Mouse (Mus musculus): ENCODE data around the gene 9130213A22Rik.

9130213A22Rik gene

GRCm38 (mm10) chr11:69123693-69124497 lies 1.5 kb upstream of the 9130213A22Rik start:
- peak; percentile 84 to 92 for DNase-seq (ENCODE audit: low spot score in 2 of 2)

- DNase-seq (ENCODE audit: low spot score in 2 of 2), result peak; percentile 88 to 93
Measured at GRCm38 (mm10) chr11:69123056-69123692, 785 bp upstream of the 9130213A22Rik start.

GRCm38 (mm10) chr11:69121741-69122335 lies 551 bp downstream of the 9130213A22Rik start:
- no peak for DNase-seq (ENCODE audit: low spot score in 2 of 2)

GRCm38 (mm10) chr11:69121001-69121740 lies 1.2 kb downstream of the 9130213A22Rik start:
- DNase-seq (ENCODE audit: low spot score in 2 of 2), result peak in 1 of 2 experiments; percentile 70

- peak in 1 of 2 experiments; percentile 66 for DNase-seq (ENCODE audit: low spot score in 2 of 2)
Measured at GRCm38 (mm10) chr11:69120221-69121000, 2.0 kb downstream of the 9130213A22Rik start, which contains the start of gene Hes7. Gene Hes7, plus strand, starts transcription at chr11:69120404.

GRCm38 (mm10) chr11:69119446-69120155 lies 2.8 kb downstream of the 9130213A22Rik start:
- DNase-seq (ENCODE audit: low spot score in 2 of 2), result no peak

GRCm38 (mm10) chr11:69118765-69119164 lies 3.6 kb downstream of the 9130213A22Rik start:
- peak; percentile 88 to 95 for DNase-seq (ENCODE audit: low spot score in 2 of 2)

GRCm38 (mm10) chr11:69117737-69118695 lies 4.4 kb downstream of the 9130213A22Rik start:
- DNase-seq (ENCODE audit: low spot score in 2 of 2), result peak; percentile 61 to 86

GRCm38 (mm10) chr11:69116843-69117242 lies 5.5 kb downstream of the 9130213A22Rik start:
- DNase-seq (ENCODE audit: low spot score in 2 of 2), result no peak

GRCm38 (mm10) chr11:69114621-69115020 lies 7.8 kb downstream of the 9130213A22Rik start:
- DNase-seq (ENCODE audit: low spot score in 2 of 2), result no peak

- DNase-seq (ENCODE audit: low spot score in 2 of 2), result no peak
Measured at GRCm38 (mm10) chr11:69114018-69114417, 8.4 kb downstream of the 9130213A22Rik start.

- DNase-seq (ENCODE audit: low spot score in 2 of 2), result peak in 1 of 2 experiments; percentile 7
Measured at GRCm38 (mm10) chr11:69111865-69112264, 10.5 kb downstream of the 9130213A22Rik start.

- no peak for DNase-seq (ENCODE audit: low spot score in 2 of 2)
Measured at GRCm38 (mm10) chr11:69111051-69111810, 11.2 kb downstream of the 9130213A22Rik start.

GRCm38 (mm10) chr11:69110319-69111046 lies 11.9 kb downstream of the 9130213A22Rik start:
- DNase-seq (ENCODE audit: low spot score in 2 of 2), result peak; percentile 93 to 99

GRCm38 (mm10) chr11:69109032-69109900 lies 13.1 kb downstream of the 9130213A22Rik start:
- DNase-seq (ENCODE audit: low spot score in 2 of 2), result peak; percentile 13 to 60

GRCm38 (mm10) chr11:69108223-69108622 lies 14.2 kb downstream of the 9130213A22Rik start:
- DNase-seq (ENCODE audit: low spot score in 2 of 2), result peak; percentile 12 to 60

- DNase-seq (ENCODE audit: low spot score in 2 of 2), result peak in 1 of 2 experiments; percentile 57
Measured at GRCm38 (mm10) chr11:69107676-69108075, 14.7 kb downstream of the 9130213A22Rik start.
